Mouse (Mus musculus) myocyte (in vitro differentiated cells): Measurements from ENCODE around the gene Ppm1b. TPM values are rescaled to one million over a fixed set of nuclear protein-coding genes. Genes with fewer than 3 reads are reported as not detected.

Experiments used
- H3K27me3 ChIP-seq: one replicate; pipeline ENCODE4 v1.6.1; 2011; ENCODE audit not compliant: control insufficient read depth, insufficient read depth, insufficient read length
- H3K36me3 ChIP-seq: one replicate; pipeline ENCODE4 v1.6.1; 2011; ENCODE audit not compliant: control insufficient read depth, insufficient read depth
- H3K4me2 ChIP-seq: one replicate; pipeline ENCODE4 v1.6.1; 2011; ENCODE audit warnings: low read depth, control low read depth
- H3K4me3 ChIP-seq: one replicate; pipeline ENCODE4 v1.5.1; 2011; ENCODE audit warnings: mild to moderate bottlenecking, control low read depth, moderate library complexity
- H3K79me2 ChIP-seq: one replicate; pipeline ENCODE4 v1.6.1; 2011; ENCODE audit not compliant: control insufficient read depth, insufficient read depth
- H3ac ChIP-seq: one replicate; pipeline ENCODE4 v1.6.1; 2011; ENCODE audit not compliant: control insufficient read depth, insufficient read length
- CEBPB ChIP-seq: IDR thresholded peaks from 2 replicates; pipeline ENCODE4 v1.6.1; 2011; ENCODE audit warnings: mild to moderate bottlenecking, moderate library complexity; ENCODE audit not compliant: poor library complexity, insufficient read depth, severe bottlenecking
- E2F4 ChIP-seq: IDR thresholded peaks from one replicate; pipeline ENCODE4 v1.6.1; 2011; ENCODE audit warnings: mild to moderate bottlenecking, control low read depth, moderate library complexity; ENCODE audit not compliant: insufficient read depth
- MAX ChIP-seq: IDR thresholded peaks from one replicate; pipeline ENCODE4 v1.6.1; 2011; ENCODE audit warnings: low read depth, mild to moderate bottlenecking, control low read depth
- MYOD1 ChIP-seq, 3 experiments: IDR thresholded peaks; one replicate each; pipeline ENCODE4 v1.6.1; 2011; ENCODE audit warnings: control low read depth in 2 of 3, low read depth in 2 of 3, mild to moderate bottlenecking in 2 of 3, moderate library complexity in 1 of 3; ENCODE audit not compliant: insufficient read length in 2 of 3, control insufficient read depth in 1 of 3
- MYOG ChIP-seq, 3 experiments: IDR thresholded peaks; one replicate each; pipeline ENCODE4 v1.6.1; 2011; ENCODE audit warnings: control low read depth in 2 of 3, low read depth in 2 of 3, mild to moderate bottlenecking in 2 of 3; ENCODE audit not compliant: insufficient read length in 2 of 3, control insufficient read depth in 1 of 3, insufficient read depth in 1 of 3
- POLR2A ChIP-seq: IDR thresholded peaks from one replicate; pipeline ENCODE4 v1.6.1; 2011; ENCODE audit warnings: low read depth, mild to moderate bottlenecking, control low read depth, moderate library complexity; ENCODE audit not compliant: insufficient read length
- POLR2AphosphoS2 ChIP-seq: IDR thresholded peaks from one replicate; pipeline ENCODE4 v1.6.1; 2011; ENCODE audit warnings: low read depth, control low read depth; ENCODE audit not compliant: insufficient read length
- REST ChIP-seq: IDR thresholded peaks from one replicate; pipeline ENCODE4 v1.6.1; 2011; ENCODE audit warnings: mild to moderate bottlenecking, control low read depth, moderate library complexity; ENCODE audit not compliant: insufficient read depth, insufficient read length
- SRF ChIP-seq: IDR thresholded peaks from one replicate; pipeline ENCODE4 v1.6.1; 2011; ENCODE audit warnings: low read depth; ENCODE audit not compliant: control insufficient read depth, insufficient read length
- TCF12 ChIP-seq: IDR thresholded peaks from one replicate; pipeline ENCODE4 v1.6.1; 2011; ENCODE audit warnings: mild to moderate bottlenecking, control low read depth; ENCODE audit not compliant: poor library complexity, insufficient read depth, severe bottlenecking
- TCF3 ChIP-seq: IDR thresholded peaks from one replicate; pipeline ENCODE4 v1.6.1; 2011; ENCODE audit warnings: low read depth, control low read depth; ENCODE audit not compliant: insufficient read length
- USF1 ChIP-seq: IDR thresholded peaks from one replicate; pipeline ENCODE4 v1.6.1; 2011; ENCODE audit warnings: low read depth, mild to moderate bottlenecking, control low read depth, moderate library complexity
- polyA plus RNA-seq: library from polyadenylated mRNA; unstranded; fragments of >200 nt; fragmentation: generic; extraction: Trizol; gene quantifications from one replicate; pipeline ENCODE4 v1.2.1, GENCODE M21; 2012; ENCODE audit warnings: missing spikeins

Gene Ppm1b
- polyA plus RNA-seq, 1 experiment: 50.1 TPM

DNA sequence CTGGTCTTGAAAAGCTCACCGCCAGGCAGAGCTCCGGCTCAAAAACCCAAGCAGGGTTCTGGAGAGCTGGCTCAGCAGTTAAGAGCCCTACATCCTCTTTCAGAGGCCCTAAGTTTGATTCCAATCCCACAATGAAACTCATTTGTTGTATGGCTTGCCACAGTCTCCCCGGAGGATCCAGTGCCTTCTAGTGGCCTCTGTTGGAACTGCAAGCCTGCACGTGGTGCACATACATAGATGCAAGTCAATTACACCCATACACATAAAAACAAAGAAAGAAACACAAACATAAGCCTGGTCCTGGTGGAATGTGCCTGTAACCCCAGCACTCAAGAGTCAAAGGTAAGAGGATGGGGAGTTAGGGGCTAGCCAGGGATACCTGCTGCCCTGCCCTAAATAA, 18.3 kb upstream of the Ppm1b start:
- no peaks in the 10 kb centered on the region for H3K79me2 ChIP-seq
- no peaks in the 10 kb centered on the region for H3K36me3 ChIP-seq
- H3K4me3 ChIP-seq: no peak overlapping the region
- H3ac ChIP-seq: no peak overlapping the region
- no peak overlapping the region for H3K4me2 ChIP-seq
- TF ChIP-seq REST (no peak), POLR2AphosphoS2 (no peak), MAX (no peak), MYOG (IDR thresholded peaks at IDR 0.05; ENCODE audit: control insufficient read depth in 1 of 3, insufficient read depth in 1 of 3, insufficient read length in 2 of 3, low read depth in 2 of 3) (no peak)
- no peaks in the 10 kb centered on the region for H3K27me3 ChIP-seq

DNA sequence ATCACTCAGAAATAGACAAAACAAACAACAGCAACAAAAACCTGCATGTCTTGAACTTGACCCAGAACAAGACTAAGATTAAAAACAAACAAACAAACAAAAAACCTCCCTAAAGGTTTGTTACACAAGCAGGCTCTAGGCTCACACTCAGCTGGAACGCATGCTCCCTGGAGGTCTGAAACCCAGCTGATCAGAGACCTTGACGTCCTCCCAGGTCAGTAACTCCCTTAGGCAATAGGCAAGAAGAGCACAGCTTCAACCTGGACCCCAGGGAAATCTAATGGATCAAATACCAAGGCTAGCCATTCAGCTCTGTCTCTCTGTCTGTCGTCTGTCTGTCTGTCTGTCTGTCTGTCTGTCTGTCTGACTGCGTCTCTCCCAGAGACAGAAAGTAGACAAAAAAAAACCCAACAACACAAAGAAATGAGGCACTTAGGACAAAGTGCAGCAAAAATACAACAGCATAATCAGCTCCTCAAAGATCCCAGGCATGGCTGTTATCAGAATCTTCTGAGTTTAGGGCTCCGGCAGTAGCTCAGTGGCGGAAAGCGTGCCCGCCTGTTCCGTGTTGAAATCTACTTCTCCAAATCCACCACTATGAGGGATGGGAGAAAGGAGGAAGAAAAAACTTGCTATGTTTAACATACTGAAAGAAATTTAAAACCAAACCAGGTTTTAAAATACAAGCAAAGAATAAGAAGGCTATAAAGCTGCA, 16.4 kb upstream of the Ppm1b start:
- H3K4me3 ChIP-seq: no peak overlapping the region
- H3K4me2 ChIP-seq: no peak overlapping the region
- H3K79me2 ChIP-seq: no peaks in the 10 kb centered on the region
- H3K27me3 ChIP-seq: no peaks in the 10 kb centered on the region
- H3K36me3 ChIP-seq: no peaks in the 10 kb centered on the region
- no peak for TF ChIP-seq TCF12
- no peak for TF ChIP-seq POLR2A
- no peak for TF ChIP-seq CEBPB
- TF ChIP-seq USF1: no peak
- no peak for TF ChIP-seq MYOG (IDR thresholded peaks at IDR 0.05; ENCODE audit: control insufficient read depth in 1 of 3, insufficient read depth in 1 of 3, insufficient read length in 2 of 3, low read depth in 2 of 3)
- TF ChIP-seq POLR2AphosphoS2: no peak
- no peak for TF ChIP-seq E2F4
- no peak for TF ChIP-seq SRF
- TF ChIP-seq TCF3: no peak
- no peak for TF ChIP-seq REST
- TF ChIP-seq MAX: no peak
- TF ChIP-seq MYOD1 (IDR thresholded peaks at IDR 0.05; ENCODE audit: control insufficient read depth in 1 of 3, insufficient read length in 2 of 3, low read depth in 2 of 3): no peak
- no peak overlapping the region for H3ac ChIP-seq

DNA sequence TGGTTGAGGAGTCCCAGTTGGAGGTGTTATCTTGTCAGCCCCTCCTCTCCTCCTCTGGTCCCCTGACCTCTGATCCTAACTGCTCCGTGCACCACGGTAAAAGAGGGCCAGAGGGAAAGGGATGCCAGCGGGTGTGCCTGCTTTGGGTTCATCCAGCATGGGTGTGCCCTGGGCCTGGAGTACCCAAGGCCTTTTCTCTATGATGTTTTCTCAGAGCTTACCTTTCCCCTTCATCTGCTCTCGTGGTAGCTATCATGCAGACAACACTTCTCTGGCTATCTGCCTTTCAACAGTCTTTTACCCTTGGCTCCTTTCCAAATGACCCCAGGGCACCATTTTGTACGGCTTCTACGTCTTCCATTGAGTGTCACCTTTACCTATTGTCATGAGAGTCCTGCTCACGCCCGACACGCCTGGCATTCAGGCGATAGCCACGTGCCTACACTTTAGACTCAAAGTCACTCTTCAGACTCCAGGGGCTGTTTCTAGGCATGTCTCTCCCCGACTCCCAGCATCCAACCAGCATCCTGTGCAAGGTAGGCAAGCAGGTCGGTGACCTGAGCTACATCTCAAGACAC, 15.2 kb upstream of the Ppm1b start:
- H3K4me2 ChIP-seq: no peak overlapping the region
- no peak for TF ChIP-seq USF1
- no peak for TF ChIP-seq TCF3
- TF ChIP-seq MYOG (IDR thresholded peaks at IDR 0.05; ENCODE audit: control insufficient read depth in 1 of 3, insufficient read depth in 1 of 3, insufficient read length in 2 of 3, low read depth in 2 of 3): no peak
- TF ChIP-seq E2F4: no peak
- TF ChIP-seq CEBPB: no peak
- TF ChIP-seq MAX: no peak
- TF ChIP-seq POLR2AphosphoS2: no peak
- no peak for TF ChIP-seq MYOD1 (IDR thresholded peaks at IDR 0.05; ENCODE audit: control insufficient read depth in 1 of 3, insufficient read length in 2 of 3, low read depth in 2 of 3)
- no peak for TF ChIP-seq POLR2A
- TF ChIP-seq SRF: no peak
- no peak for TF ChIP-seq REST
- TF ChIP-seq TCF12: no peak
- no peak overlapping the region for H3ac ChIP-seq
- no peaks in the 10 kb centered on the region for H3K27me3 ChIP-seq
- H3K4me3 ChIP-seq: no peak overlapping the region
- no peaks in the 10 kb centered on the region for H3K79me2 ChIP-seq
- no peaks in the 10 kb centered on the region for H3K36me3 ChIP-seq

DNA sequence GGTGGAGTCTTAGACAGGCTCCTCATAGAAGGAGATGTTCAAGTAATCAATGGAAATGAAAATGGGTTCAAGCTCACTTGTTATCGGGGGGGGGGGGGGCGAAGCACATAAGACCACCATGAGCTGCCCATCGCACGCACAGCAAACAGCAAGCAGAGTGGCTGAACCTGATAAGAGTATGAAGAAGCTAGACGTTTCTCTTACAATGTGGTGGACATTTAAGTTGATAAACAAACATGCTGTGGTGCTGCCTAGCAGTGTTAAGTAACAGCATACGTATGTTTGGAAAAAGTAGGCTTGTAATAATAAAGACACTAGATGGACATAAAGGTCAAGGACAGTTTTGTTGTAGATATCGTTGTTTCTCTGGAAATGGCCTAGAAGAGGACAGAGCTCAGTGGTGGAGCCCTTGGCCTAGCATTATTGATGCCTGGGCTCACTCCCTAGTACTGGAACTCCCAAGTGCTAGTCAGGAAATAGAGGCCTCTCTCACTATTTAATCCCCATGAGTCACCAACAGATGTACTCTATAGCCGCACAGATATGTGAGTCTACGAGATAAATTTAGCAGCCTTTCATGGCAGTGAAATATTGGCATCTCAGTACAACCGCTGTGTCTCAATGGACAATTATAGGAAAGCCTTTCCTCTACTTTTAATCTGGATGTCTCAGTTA, 14.0 kb upstream of the Ppm1b start:
- peak in 1 of 3 experiments; percentile 24 for TF ChIP-seq MYOG (IDR thresholded peaks at IDR 0.05; ENCODE audit: control insufficient read depth in 1 of 3, insufficient read depth in 1 of 3, insufficient read length in 2 of 3, low read depth in 2 of 3)
- TF ChIP-seq POLR2A: no peak
- no peak for TF ChIP-seq SRF
- TF ChIP-seq MYOD1 (IDR thresholded peaks at IDR 0.05; ENCODE audit: control insufficient read depth in 1 of 3, insufficient read length in 2 of 3, low read depth in 2 of 3): peak in 1 of 3 experiments; percentile 37
- TF ChIP-seq POLR2AphosphoS2: no peak
- no peak for TF ChIP-seq MAX
- no peak for TF ChIP-seq CEBPB
- no peak for TF ChIP-seq USF1
- no peak for TF ChIP-seq TCF3
- no peak overlapping the region for H3ac ChIP-seq

More for the DNA sequence above, 14.0 kb upstream of the Ppm1b start:
- Histone ChIP-seq H3K27me3 (no peaks in the 10 kb centered on the region), H3K36me3 (no peaks in the 10 kb centered on the region), H3K4me2 (peak overlapping the region; percentile 50), H3K79me2 (no peaks in the 10 kb centered on the region), H3K4me3 (no peak overlapping the region)
